Mouse (Mus musculus) ES-E14 (cell line): Measurements from ENCODE around the gene 5430419D17Rik.

ENCODE experiments used
- CHD2 ChIP-seq: IDR thresholded peaks from 2 replicates; pipeline ENCODE4 v1.6.1; 2014; ENCODE audit warnings: mild to moderate bottlenecking, low read depth, low read length, inconsistent platforms
- MAFK ChIP-seq: IDR thresholded peaks from 2 replicates; pipeline ENCODE4 v1.6.1; 2014; ENCODE audit warnings: mild to moderate bottlenecking, low read depth, low read length, inconsistent platforms; ENCODE audit not compliant: insufficient read depth
- ZNF384 ChIP-seq: IDR thresholded peaks from 2 replicates; pipeline ENCODE4 v1.6.1; 2012; ENCODE audit warnings: low read depth, low read length, inconsistent platforms

DNA sequence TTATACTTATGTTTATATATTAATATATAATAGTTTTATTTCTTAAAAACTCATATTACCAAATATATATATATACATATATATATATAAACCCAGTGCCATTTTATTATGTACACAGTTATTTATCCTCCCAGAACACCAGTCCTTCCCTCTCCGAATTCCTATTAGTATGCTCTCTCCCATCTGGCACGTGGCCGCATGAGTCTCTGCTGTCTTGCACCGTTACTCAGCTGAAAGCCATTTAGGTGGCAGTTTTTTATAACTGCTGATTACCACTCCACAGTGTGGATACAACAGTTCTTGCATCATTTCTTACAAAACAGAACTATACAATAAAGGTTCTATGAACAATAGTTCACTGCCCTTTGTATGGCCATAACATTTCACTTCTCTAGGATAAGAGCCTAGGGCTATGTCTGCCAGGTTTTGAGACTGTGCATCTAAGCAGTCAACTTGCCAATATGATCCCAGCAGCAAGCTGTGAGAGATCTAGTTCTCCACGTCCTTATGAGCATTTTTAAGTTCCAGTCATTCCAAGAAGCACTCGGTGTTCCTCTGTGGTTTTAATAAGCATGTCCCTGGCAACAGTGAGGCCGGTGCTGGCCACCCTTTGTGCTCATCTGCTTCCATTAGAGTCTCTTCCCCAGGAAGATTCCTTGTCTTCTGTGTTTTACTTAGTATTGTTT is 171.8 kb downstream of the 5430419D17Rik start:
- TF ChIP-seq MAFK (no peak), ZNF384 (no peak), CHD2 (no peak)
